Mouse (Mus musculus): Measurements from ENCODE around the gene Serpina1b.
"Not testable (repeated sequence)": the region's sequence is repeated elsewhere in the genome, so short reads cannot be mapped to it uniquely, and the experiment has no call there.

DNA sequence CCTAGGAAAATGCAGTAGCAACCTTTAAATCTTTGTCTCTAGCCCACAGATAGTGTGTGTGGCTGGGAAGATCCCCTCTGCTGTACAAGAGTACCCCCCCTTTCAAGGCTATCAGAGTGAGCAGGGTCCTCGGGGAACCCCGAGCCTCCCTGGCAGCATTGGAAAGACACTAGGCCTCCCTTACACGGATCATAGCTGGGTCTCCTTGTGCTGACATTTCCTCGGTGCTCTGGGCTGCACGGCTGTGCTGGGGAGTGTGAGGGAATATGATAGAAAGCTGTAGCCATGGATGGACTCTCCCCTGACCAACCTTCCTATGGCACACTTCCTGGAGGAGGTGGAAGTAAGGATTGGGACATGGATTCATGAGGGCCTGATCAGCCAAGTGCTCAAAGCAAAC is 84.2 kb downstream of the Serpina1b start:
- TF ChIP-seq TAL1 (conservative IDR thresholded peaks at IDR 0.05; ENCODE audit: low read depth, low read length); CTCF (IDR thresholded peaks at IDR 0.05; ENCODE audit: low read depth, low read length); GATA1 (IDR thresholded peaks at IDR 0.05; ENCODE audit: borderline replicate concordance, low read length); POLR2AphosphoS5 (IDR thresholded peaks at IDR 0.05; ENCODE audit: insufficient replicate concordance, low read depth, low read length): not testable (repeated sequence)
